Mouse (Mus musculus): ENCODE results near the gene Rab14.

DNA sequence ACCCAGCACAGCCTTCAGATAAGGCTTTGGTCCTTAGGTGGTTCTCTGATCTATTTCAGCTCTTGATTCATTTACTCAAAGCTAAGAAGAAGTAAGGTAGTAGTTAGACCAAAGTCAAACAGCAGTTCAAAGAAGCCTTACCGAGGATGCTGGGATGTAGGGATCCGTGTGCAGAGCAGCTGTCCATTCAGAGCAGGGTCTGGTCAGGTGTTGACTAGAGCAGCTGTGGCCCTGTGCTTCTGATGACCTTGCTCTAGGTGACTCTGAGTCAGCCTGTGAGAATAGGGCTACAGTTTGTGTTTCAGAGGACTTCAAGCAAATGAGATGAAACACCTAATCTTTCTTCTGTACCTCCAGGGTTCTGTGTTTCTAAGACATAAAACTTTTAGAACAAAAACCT lies 31.5 kb downstream of the Rab14 start:
- TF ChIP-seq TAL1 (conservative IDR thresholded peaks at IDR 0.05; ENCODE audit: low read depth, low read length), result no peak
- TF ChIP-seq CTCF (IDR thresholded peaks at IDR 0.05; ENCODE audit: low read depth, low read length), result no peak
- TF ChIP-seq GATA1 (IDR thresholded peaks at IDR 0.05; ENCODE audit: borderline replicate concordance, low read length), result no peak
- TF ChIP-seq POLR2AphosphoS5 (IDR thresholded peaks at IDR 0.05; ENCODE audit: insufficient replicate concordance, low read depth, low read length), result no peak
- TF ChIP-seq GATA2 (IDR thresholded peaks at IDR 0.05; ENCODE audit: borderline replicate concordance, low read depth, low read length), result no peak

Data from G1E (cell line).